Mouse (Mus musculus): ENCODE measurements at regions not wholly inside any gene's neighbourhood (a gene's known extent, or its start where the extent isn't known, plus 50 kb on each side); places are given as distances from the start of the nearest gene placed in this dataset.

GRCm38 (mm10) chr1:128659857-128660256 is 67.8 kb upstream of the Cxcr4 start:
- Histone ChIP-seq H3K4me3 (ENCODE audit: low read depth, low read length) (no peak overlapping the region), H3K9ac (ENCODE audit: low read length) (no peak overlapping the region), H3K4me2 (no peak overlapping the region), H3K27ac (ENCODE audit: low read depth, low read length) (no peak overlapping the region), H3K9me3 (ENCODE audit: control insufficient read depth, low read length) (no peaks in the 10 kb centered on the region), H3K27me3 (ENCODE audit: control insufficient read depth, insufficient read depth, low read length) (no peaks in the 10 kb centered on the region), H3K4me1 (ENCODE audit: control insufficient read depth, insufficient read depth, low read length) (no peaks in the 10 kb centered on the region), H3K36me3 (ENCODE audit: control insufficient read depth, insufficient read depth, low read length) (no peaks in the 10 kb centered on the region)
- WGBS = 53% methylated on average over 1 of the region's 1 CpGs
- DNase-seq (ENCODE audit: low spot score, missing footprints) (no peak), ATAC-seq (ENCODE audit: low FRiP score) (0 out of 2 replicates have a peak, but pooled peaks have one; percentile 28)

GRCm38 (mm10) chr1:128658802-128659201 is 66.7 kb upstream of the Cxcr4 start:
- Histone ChIP-seq H3K27me3 (ENCODE audit: control insufficient read depth, insufficient read depth, low read length) (no peaks in the 10 kb centered on the region), H3K27ac (ENCODE audit: low read depth, low read length) (no peak overlapping the region), H3K9me3 (ENCODE audit: control insufficient read depth, low read length) (no peaks in the 10 kb centered on the region), H3K4me2 (no peak overlapping the region), H3K36me3 (ENCODE audit: control insufficient read depth, insufficient read depth, low read length) (no peaks in the 10 kb centered on the region), H3K4me1 (ENCODE audit: control insufficient read depth, insufficient read depth, low read length) (no peaks in the 10 kb centered on the region), H3K9ac (ENCODE audit: low read length) (no peak overlapping the region), H3K4me3 (ENCODE audit: low read depth, low read length) (no peak overlapping the region)
- 83% methylated on average over 2 of the region's 2 CpGs for WGBS
- DNase-seq (ENCODE audit: low spot score, missing footprints) = no peak
- ATAC-seq (ENCODE audit: low FRiP score) = no peak

- no peaks in the 10 kb centered on the region for H3K9me3 ChIP-seq (ENCODE audit: control insufficient read depth, low read length)
- WGBS = 66% methylated on average over 5 of the region's 5 CpGs
- no peak overlapping the region for H3K4me3 ChIP-seq (ENCODE audit: low read depth, low read length)
- H3K27me3 ChIP-seq (ENCODE audit: control insufficient read depth, insufficient read depth, low read length) = no peaks in the 10 kb centered on the region
- H3K36me3 ChIP-seq (ENCODE audit: control insufficient read depth, insufficient read depth, low read length) = no peaks in the 10 kb centered on the region
- H3K27ac ChIP-seq (ENCODE audit: low read depth, low read length) = no peak overlapping the region
- ATAC-seq (ENCODE audit: low FRiP score) = 0 out of 2 replicates have a peak, but pooled peaks have one; percentile 8
- DNase-seq (ENCODE audit: low spot score, missing footprints) = peak; percentile 75
- no peak overlapping the region for H3K9ac ChIP-seq (ENCODE audit: low read length)
- H3K4me1 ChIP-seq (ENCODE audit: control insufficient read depth, insufficient read depth, low read length) = peaks cover 6% of the 10 kb centered on the region; the same call in 1 of the 2 replicates
- H3K4me2 ChIP-seq = no peak overlapping the region
These were observed 62.2 kb upstream of the Cxcr4 start for GRCm38 (mm10) chr1:128654099-128654862.

GRCm38 (mm10) chr1:128650596-128650995 is 58.5 kb upstream of the Cxcr4 start:
- 92% methylated on average over 2 of the region's 2 CpGs for WGBS
- ATAC-seq (ENCODE audit: low FRiP score) (no peak), DNase-seq (ENCODE audit: low spot score, missing footprints) (peak; percentile 77)
- H3K36me3 ChIP-seq (ENCODE audit: control insufficient read depth, insufficient read depth, low read length) = no peaks in the 10 kb centered on the region
- H3K9me3 ChIP-seq (ENCODE audit: control insufficient read depth, low read length) = no peaks in the 10 kb centered on the region
- no peak overlapping the region for H3K4me2 ChIP-seq
- H3K4me1 ChIP-seq (ENCODE audit: control insufficient read depth, insufficient read depth, low read length) = peaks cover 10% of the 10 kb centered on the region
- no peak overlapping the region for H3K9ac ChIP-seq (ENCODE audit: low read length)
- H3K27ac ChIP-seq (ENCODE audit: low read depth, low read length) = no peak overlapping the region
- no peaks in the 10 kb centered on the region for H3K27me3 ChIP-seq (ENCODE audit: control insufficient read depth, insufficient read depth, low read length)
- H3K4me3 ChIP-seq (ENCODE audit: low read depth, low read length) = no peak overlapping the region

- ATAC-seq (ENCODE audit: low FRiP score) (peak; percentile 69), DNase-seq (ENCODE audit: low spot score, missing footprints) (no peak)
- no peaks in the 10 kb centered on the region for H3K9me3 ChIP-seq (ENCODE audit: control insufficient read depth, low read length)
- no peak overlapping the region for H3K4me2 ChIP-seq
- no peak overlapping the region for H3K4me3 ChIP-seq (ENCODE audit: low read depth, low read length)
- 30% methylated on average over 13 of the region's 13 CpGs for WGBS
- peaks cover 10% of the 10 kb centered on the region for H3K4me1 ChIP-seq (ENCODE audit: control insufficient read depth, insufficient read depth, low read length)
- no peak overlapping the region for H3K9ac ChIP-seq (ENCODE audit: low read length)
- H3K27ac ChIP-seq (ENCODE audit: low read depth, low read length) = no peak overlapping the region
- no peaks in the 10 kb centered on the region for H3K36me3 ChIP-seq (ENCODE audit: control insufficient read depth, insufficient read depth, low read length)
- no peaks in the 10 kb centered on the region for H3K27me3 ChIP-seq (ENCODE audit: control insufficient read depth, insufficient read depth, low read length)
These were observed 57.5 kb upstream of the Cxcr4 start for GRCm38 (mm10) chr1:128649490-128650178.

- Histone ChIP-seq H3K27me3 (ENCODE audit: control insufficient read depth, insufficient read depth, low read length) (no peaks in the 10 kb centered on the region), H3K27ac (ENCODE audit: low read depth, low read length) (no peak overlapping the region), H3K4me3 (ENCODE audit: low read depth, low read length) (no peak overlapping the region), H3K9me3 (ENCODE audit: control insufficient read depth, low read length) (no peaks in the 10 kb centered on the region), H3K36me3 (ENCODE audit: control insufficient read depth, insufficient read depth, low read length) (no peaks in the 10 kb centered on the region), H3K9ac (ENCODE audit: low read length) (no peak overlapping the region), H3K4me1 (ENCODE audit: control insufficient read depth, insufficient read depth, low read length) (peaks cover 11% of the 10 kb centered on the region; the same call in 1 of the 2 replicates), H3K4me2 (no peak overlapping the region)
- peak; percentile 89 for DNase-seq (ENCODE audit: low spot score, missing footprints)
- 11% methylated on average over 4 of the region's 4 CpGs for WGBS
- 0 out of 2 replicates have a peak, but pooled peaks have one; percentile 31 for ATAC-seq (ENCODE audit: low FRiP score)
These were observed 51.3 kb upstream of the Cxcr4 start for GRCm38 (mm10) chr1:128643316-128643776.

- no peak overlapping the region for H3K27ac ChIP-seq (ENCODE audit: low read depth, low read length)
- 86% methylated on average over 2 of the region's 2 CpGs for WGBS
- peaks cover 11% of the 10 kb centered on the region; the same call in 1 of the 2 replicates for H3K4me1 ChIP-seq (ENCODE audit: control insufficient read depth, insufficient read depth, low read length)
- H3K9ac ChIP-seq (ENCODE audit: low read length) = no peak overlapping the region
- no peak overlapping the region for H3K4me2 ChIP-seq
- no peak overlapping the region for H3K4me3 ChIP-seq (ENCODE audit: low read depth, low read length)
- H3K27me3 ChIP-seq (ENCODE audit: control insufficient read depth, insufficient read depth, low read length) = no peaks in the 10 kb centered on the region
- no peaks in the 10 kb centered on the region for H3K9me3 ChIP-seq (ENCODE audit: control insufficient read depth, low read length)
- H3K36me3 ChIP-seq (ENCODE audit: control insufficient read depth, insufficient read depth, low read length) = no peaks in the 10 kb centered on the region
- DNase-seq (ENCODE audit: low spot score, missing footprints) (peak; percentile 76), ATAC-seq (ENCODE audit: low FRiP score) (no peak)
These were observed 50.1 kb upstream of the Cxcr4 start for GRCm38 (mm10) chr1:128642212-128642611.

Measured in midbrain, embryonic 11.5 days (tissue).